Mouse (Mus musculus) forebrain, embryonic 14.5 days (tissue): Measurements from ENCODE around the gene Slit1. TPM values are rescaled to one million over a fixed set of nuclear protein-coding genes. Genes with fewer than 3 reads are reported as not detected.

Experiments
- microRNA-seq: library from miRNA; unstranded; fragments of <30 nt; microRNA quantifications from one replicate; pipeline ENCODE4, GENCODE M21; 2016
- polyA plus RNA-seq: library from polyadenylated mRNA; unstranded; fragments of >200 nt; fragmentation: Nextera tagmentation; extraction: Ambion mirVana; gene quantifications from 2 replicates; pipeline ENCODE4 v1.2.1, GENCODE M21; 2014

Gene Slit1
- polyA plus RNA-seq, 1 experiment from 2014 or later = 13.5 TPM

Small RNA genes lying within 50 kb of the gene (microRNA-seq; reads per million reads assigned to microRNA genes)
- not detected for gene Mir8091

Other genes starting within 250 kb of the Slit1 start
- 4.0 and 5.7 TPM in 2 replicates for gene Gm340, start 161.3 kb downstream of the Slit1 start, polyA plus RNA-seq
- gene Arhgap19, start 58.4 kb upstream of the Slit1 start, polyA plus RNA-seq = 11.2 and 12.6 TPM in 2 replicates
- gene Frat1, start 86.3 kb upstream of the Slit1 start, polyA plus RNA-seq = 34.9 and 35.5 TPM in 2 replicates
- gene Frat2, start 104.5 kb upstream of the Slit1 start, polyA plus RNA-seq = 7.2 and 8.6 TPM in 2 replicates
- 8.4 and 12.8 TPM in 2 replicates for gene Rrp12, start 152.5 kb upstream of the Slit1 start, polyA plus RNA-seq
- gene Pgam1, start 168.3 kb upstream of the Slit1 start, polyA plus RNA-seq = 505 and 522 TPM in 2 replicates
- 69.0 and 76.2 TPM in 2 replicates for gene Exosc1, start 189.8 kb upstream of the Slit1 start, polyA plus RNA-seq
- gene Zdhhc16, start 189.8 kb upstream of the Slit1 start, polyA plus RNA-seq = 77.2 and 83.7 TPM in 2 replicates
- gene Mms19, start 237.5 kb upstream of the Slit1 start, polyA plus RNA-seq = 30.8 and 35.9 TPM in 2 replicates
- gene Ubtd1, start 238.1 kb upstream of the Slit1 start, polyA plus RNA-seq = 5.4 and 6.7 TPM in 2 replicates